Mouse (Mus musculus): ENCODE measurements around the gene Ptbp1.

Gene Ptbp1

DNA sequence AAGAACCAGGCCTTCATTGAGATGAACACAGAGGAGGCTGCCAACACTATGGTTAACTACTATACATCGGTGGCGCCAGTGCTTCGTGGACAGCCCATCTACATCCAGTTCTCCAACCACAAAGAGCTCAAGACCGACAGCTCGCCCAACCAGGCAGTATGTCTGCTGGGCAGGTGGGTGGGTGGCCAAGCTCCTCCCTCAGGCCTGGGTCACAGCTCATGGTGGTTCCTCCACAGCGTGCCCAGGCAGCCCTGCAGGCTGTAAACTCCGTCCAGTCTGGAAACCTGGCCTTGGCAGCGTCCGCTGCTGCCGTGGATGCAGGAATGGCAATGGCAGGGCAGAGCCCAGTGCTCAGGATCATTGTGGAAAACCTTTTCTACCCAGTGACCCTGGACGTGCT is 4.9 kb downstream of the Ptbp1 start:
- DNase-seq (ENCODE audit: low read depth, low spot score), result no peak

DNA sequence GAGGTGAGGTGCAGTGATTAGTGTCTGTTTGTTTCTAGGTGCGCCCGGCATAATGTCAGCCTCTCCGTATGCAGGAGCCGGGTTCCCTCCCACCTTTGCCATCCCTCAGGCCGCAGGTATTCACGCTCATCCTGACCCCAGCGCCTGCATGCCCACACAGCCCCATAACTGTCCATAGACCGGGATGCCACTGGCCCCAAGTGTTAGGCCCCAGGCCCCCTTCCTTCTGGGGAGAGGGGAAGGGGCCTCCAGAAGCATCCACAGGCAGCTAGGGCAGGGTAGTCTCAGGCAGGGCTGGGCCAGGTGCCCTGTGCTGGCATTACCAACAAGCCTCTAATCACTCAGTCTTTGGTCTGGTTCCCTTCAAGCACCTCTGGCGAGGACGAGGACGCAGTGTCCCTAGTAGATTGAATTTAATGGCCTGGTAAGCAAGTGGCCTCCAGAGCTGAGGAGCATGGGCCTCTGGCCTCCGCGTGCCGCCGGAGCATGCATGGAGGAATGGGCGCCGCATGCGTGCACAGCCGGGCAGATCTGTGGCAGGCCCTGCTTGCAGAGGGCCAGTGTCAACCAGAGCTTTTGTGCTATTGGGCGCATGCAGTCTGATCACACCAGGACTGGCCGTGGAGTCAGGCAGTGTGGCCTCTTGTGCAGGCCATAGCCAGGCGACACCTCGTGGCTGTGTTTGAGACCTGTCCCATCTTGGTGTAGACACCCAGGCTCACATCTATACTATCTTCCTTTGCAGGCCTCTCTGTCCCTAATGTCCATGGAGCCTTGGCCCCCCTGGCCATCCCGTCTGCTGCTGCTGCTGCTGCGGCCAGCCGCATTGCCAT is 6.1 kb downstream of the Ptbp1 start:
- DNase-seq (ENCODE audit: low read depth, low spot score), result no peak

DNA sequence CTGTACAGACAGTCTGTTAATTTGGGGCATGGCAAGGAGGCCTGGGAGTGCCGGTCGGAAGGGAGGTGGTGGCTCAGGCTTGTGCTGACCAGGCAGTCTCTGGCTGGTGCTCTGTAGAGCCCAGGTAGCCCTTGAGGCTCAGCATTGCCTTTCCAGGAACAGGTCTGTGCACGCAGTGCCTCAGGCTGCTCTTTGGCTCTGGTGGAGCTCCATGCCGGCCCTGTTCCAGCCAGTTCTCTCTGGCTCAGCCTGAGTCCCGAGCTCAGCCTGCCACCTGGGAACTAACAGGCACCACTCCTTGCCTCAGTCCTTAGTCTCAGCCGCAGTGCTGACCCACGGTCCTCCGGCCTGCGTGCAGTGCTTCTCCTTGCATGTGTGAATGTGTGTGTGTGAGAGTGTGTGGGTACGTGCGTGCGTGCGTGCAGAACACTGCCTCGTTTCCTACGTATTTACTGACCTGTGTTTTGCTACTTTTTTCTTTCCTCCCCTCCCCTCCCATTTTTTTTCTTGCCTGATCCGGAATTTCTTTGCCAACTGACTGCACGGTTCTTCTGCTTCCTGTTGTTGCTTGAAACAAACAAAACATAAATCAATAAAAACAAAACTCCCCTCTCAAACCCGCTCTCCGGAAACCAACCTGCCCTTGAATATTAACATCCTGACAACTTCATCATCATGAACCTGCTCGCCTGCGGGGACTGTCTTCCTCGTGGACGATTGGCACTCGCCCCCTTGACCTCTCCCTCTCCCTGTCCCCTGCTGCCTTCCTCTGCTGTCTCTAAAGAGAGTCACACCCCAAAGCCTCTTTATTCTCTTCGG is 7.2 kb downstream of the Ptbp1 start:
- DNase-seq (ENCODE audit: low read depth, low spot score), result no peak

DNA sequence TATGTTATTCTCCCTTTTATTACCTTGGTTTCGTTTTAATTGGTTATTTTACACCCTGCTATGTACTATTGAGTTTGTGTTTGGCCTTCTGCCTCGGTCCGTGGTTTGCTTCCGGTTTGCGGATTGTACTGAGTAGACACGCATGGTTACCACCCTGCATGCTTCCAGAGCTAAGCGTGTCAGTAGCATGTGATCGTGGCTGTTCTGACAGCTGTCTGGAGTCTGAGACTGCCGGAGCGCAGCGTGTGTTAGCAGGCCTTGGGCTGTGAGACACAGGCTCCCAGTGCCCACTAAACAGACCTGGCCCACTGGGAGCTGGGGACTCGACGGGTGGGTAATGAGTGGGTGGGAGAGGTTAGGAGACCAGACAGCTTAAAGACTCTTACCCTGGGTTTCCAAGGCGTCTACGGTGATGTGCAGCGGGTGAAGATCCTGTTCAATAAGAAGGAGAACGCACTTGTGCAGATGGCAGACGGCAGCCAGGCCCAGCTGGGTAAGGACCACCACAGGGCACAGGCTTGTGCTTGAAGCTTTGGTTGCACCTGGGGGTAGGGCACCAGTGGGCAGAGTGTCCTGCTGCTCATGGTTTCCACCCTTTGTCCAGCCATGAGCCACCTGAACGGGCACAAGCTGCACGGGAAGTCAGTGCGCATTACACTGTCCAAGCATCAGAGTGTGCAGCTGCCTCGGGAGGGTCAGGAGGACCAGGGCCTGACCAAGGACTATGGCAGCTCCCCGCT is 8.0 kb downstream of the Ptbp1 start:
- DNase-seq (ENCODE audit: low read depth, low spot score), result no peak

DNA sequence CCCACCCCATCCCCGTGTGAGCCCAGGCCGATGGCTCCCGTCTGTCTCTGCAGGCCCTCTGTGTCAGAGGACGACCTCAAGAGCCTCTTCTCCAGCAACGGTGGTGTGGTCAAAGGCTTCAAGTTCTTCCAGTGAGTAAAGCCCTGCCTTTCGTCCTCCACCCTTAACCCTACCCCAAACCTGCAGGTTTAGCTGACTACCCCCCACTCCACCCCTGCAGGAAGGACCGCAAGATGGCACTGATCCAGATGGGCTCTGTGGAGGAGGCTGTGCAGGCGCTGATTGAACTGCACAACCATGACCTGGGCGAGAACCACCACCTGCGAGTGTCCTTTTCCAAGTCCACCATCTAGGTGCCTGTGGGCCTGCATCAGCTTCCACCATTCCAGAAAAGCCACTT is 8.7 kb downstream of the Ptbp1 start:
- DNase-seq (ENCODE audit: low read depth, low spot score), result no peak

DNA sequence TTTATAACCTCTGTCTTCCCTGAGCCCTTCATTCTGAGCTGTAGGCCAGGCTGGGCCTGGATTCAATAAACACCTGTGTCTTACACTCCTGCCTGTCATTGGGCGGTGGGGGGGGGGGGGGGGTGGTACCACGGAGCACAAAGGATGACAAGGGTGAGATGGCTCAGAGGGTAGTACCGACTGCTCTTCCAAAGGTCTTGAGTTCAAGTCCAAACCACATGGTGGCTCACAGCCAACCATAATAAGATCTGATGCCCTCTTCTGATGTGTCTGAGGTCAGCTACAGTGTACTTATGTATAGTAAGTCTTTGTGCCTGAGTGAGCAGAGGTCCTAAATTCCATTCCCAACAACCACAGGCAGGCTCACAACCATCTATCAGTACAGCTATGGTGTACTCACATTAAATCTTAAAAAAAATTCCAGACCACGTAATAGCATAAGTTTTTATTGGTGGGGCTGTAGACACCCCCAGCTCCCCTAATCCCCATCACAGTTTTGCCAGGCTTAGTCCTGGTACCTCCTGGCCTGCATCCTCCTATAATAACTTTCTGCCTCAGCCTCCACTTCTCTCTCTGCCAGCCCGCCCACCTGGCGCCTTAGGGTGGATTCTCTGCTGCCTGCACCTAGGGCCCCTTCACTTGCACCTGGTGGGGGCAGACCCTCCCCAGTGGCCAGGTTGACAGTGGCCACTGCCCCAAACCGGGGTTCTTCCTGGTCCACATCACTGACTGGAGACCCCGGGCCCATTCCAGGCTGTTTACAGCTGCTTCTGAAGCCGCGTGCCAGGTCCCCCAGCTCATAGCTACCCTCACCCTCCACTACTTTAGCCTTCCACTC is 10.3 kb downstream of the Ptbp1 start:
- DNase-seq (ENCODE audit: low read depth, low spot score), result no peak

DNA sequence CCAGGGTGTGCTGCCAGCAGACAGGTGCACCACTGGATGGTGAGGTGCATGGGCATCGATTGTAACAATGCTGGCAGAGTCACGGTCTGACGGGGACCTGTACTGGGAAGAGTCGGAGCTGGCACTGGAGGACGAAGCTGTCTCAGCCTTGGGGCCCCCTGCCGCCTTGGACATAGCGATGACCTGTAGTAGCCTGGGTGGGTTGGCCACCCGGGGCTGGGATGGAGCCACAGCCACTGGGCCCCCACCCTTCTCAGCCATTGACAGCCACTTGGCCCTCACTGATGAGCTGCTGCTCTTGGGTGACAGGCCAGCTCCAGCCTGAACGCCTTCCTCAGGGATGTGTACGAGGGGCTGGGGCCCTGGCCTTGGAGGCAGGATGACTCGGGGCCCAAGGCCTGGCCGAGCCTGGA is 11.0 kb downstream of the Ptbp1 start:
- DNase-seq (ENCODE audit: low read depth, low spot score), result no peak

DNA sequence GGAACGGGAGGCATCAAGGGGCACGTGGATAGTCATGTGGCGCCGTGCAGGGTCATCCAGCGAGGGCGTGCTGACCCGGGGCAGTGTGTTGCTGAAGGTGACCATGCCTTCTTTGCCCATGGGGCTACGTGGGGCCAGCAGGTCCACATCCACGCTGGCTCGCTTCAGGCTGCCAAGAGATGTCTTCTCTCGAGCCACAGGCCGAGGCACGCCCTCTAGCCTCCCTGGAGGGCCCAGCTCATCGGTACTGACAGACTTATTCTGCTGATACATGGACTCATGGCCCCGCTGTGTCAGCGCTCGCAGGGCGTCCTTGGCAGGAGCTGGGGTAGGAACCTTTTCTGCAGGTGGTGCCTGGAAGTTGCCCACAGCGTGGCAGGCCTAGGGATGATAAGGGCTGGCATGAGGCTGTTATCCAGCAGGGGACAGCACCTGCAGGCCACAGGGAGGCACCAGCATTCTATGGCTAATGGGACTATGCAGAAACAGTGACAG is 11.6 kb downstream of the Ptbp1 start:
- no peak for DNase-seq (ENCODE audit: low read depth, low spot score)

DNA sequence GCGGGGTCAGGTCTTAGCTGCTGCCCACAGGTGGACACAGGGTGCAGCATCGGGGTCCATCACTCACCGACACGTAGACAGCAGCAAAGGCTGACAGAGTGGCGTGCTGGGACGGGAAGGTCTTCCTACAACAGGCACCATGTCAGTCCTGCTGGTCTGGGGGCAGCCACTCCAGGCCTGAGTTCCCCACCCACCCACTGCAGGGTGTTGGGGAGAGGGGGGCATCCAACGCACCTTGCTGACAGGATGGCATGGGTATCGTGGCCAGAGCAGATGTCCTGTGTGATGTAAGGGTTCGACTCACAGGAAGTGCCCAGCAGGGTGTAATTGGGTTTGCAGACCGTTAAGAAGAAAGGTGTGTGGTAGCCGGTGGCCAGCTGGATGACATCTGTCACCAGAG is 12.4 kb downstream of the Ptbp1 start:
- no peak for DNase-seq (ENCODE audit: low read depth, low spot score)

DNA sequence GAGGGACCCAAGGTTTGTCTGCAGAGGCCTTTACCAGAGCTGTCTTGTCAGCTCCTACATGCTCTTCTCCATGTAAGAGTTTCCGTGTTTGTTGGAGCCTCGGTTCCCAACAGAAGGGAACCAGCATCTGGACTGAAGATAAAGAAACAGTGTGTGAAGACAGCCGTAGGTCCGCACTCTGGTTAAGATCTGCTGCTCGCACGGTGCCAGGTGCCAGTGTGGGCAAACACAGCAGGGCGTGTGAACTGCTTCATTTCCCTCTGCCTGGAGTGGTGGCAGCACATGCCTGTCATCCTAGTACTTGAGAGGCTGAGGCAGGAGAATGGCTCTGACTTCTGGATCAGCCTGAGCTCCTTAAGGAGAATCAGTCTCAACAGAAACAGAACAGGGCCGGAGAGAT is 17.6 kb downstream of the Ptbp1 start:
- DNase-seq (ENCODE audit: low read depth, low spot score), result no peak

DNA sequence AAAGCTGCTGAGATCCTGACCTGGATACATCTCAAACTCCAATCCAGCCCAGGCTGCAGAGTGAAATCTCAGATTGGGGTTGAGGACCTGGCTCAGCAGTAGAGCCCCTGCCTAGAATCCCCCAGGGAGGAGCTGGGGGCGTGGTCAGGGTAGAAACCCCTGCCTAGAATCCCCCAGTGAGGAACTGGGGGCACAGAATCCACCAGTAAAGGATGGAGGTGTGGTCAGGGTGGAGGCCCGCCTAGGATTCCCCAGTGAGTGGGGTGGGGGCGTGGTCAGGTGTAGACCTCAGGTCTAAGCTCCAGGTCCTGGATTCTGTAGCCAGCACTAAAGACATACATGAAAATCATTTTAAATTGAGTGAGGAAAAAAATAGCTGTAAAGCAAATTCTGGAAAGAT is 18.6 kb downstream of the Ptbp1 start:
- DNase-seq (ENCODE audit: low read depth, low spot score), result no peak

DNA sequence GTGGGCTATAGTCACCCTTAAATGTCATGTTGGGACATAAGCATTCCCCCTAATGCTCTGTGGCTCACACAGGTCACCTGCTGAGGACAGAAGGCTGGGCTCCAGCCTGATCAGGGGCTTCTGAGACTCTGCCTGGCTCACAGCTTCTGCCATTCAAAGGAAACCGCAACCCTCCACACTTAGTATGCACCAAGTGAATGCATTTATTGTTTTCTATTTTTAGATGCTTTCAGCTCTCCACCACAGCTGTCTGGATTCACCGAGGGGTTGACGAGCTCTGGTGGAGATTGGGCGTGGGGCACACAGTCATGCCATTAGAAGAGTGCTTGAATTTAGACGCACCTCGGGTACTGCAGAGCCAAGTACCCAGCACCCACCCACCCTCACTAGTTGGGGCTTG is 19.1 kb downstream of the Ptbp1 start:
- DNase-seq (ENCODE audit: low read depth, low spot score), result no peak

DNA sequence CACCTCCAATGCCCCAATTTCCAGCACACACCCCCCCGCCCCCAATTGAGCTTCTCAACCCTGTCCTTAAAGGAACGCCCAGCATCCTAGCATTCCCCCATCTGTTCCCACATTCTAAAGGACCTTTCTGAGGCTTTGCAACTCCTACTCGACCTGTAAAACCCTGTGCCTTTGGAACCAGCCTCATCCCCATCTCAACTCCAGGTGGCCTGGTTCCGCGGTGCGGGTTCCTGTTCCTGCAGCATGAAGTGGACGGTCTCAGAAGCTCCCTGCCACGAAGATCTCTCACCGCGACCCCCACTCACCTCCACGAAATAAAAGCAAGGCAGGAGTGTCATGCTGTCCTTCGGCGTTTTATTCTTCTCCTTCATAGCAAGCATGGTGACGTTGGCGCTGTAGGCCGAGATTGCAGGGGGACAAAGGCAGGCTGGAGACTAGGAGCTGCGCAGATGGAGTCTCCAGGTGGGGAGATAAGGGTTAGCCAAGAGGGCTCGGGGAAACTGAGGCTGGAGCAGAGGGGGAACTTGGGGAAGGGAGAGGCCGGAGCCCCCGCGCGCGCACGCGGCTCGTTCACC is 19.6 kb downstream of the Ptbp1 start:
- no peak for DNase-seq (ENCODE audit: low read depth, low spot score)

DNA sequence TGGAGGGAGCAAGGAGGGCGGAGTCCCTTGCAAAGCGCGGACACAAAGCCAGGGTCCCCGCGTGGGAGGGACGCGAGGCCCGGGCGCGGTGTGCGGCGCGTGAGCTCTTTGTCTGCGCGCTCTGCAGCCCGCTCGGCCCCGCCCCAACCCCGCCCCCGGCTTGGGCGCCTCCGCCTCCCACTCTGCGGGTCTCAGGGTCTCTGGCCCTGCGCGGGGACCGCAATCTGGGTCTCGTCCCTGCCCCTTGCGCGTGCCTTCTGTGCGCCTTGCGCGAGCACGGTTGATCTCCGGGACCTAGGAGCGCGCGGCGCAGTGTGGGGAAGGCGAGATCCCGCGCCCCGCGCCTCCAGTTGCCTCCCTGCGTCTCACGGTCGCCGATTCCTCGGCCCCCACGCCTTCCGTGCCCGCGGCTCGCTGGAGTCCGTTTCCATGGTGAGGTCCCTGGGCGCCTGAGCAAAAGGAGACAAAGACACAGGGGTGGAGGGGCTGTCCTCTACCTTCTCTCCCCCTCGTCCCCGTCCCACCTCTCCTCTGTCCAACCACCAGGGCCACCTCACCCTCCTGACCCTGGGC is 20.1 kb downstream of the Ptbp1 start, which contains the start of the genes Prtn3 and Plppr3:
Prtn3 (plus strand) TSS at position 187 of the 573 bp plus-strand sequence.
Plppr3 (minus strand) TSS at position 345 of the 573 bp plus-strand sequence.
- DNase-seq (ENCODE audit: low read depth, low spot score), result peak; percentile 71

DNA sequence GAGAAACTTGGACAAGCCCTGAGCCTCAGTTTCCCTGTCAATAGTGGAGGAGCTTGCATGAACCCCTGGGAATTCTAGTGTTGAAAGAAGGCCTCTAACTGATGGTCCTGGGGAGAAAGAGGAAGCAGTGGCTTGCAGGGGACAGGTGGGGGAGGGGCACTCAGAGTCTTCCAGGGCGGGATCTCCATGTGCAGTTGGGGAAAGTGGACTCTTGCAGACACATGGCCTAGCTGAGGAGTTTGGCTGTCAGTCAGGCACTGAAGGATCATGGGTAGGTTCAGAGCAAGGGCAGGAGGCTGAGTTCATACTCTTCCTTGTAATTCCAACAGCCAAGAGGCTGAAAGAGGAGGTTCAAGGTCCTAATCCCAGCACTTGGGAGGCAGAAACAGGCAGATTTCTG is 22.9 kb downstream of the Ptbp1 start:
- DNase-seq (ENCODE audit: low read depth, low spot score), result no peak

DNA sequence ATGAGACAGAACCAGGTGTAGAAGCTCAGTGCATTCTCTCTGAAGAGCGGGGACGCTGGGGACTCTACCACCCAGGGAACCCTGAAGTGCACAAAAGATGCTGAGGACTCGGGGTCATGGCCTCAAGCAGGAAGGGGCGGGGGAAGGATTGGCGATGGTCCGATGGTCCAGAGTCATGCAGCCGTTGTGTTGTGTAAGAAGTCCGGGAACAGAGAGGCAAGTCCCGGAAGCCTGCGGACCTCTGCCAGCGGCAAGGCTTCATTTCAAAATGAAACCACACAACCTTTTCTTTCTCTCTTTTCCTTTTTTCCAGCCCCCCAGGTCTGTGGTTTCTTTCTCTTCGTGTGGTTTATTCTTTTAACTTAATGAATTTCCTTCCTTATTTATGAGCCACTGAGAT is 23.5 kb downstream of the Ptbp1 start:
- no peak for DNase-seq (ENCODE audit: low read depth, low spot score)

DNA sequence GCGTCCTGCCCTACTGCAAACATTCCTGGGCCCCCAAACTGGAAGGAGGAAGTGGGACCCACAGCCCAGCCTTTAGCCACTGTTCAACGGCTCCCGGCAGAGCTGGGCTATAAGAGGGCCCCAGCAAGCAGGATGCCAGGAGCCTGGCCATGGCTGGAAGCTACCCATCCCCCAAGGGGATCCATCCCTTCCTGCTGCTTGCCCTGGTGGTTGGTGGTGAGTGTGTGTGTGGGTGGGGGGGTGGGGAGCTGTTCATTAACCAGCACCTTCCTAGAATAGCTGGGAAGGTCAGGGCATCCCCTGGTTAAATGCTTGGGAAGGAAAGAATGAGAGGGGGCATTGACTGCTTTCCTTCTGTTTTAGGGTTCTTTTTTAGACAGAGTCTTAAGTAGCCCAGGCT is 25.3 kb downstream of the Ptbp1 start:
- no peak for DNase-seq (ENCODE audit: low read depth, low spot score)

DNA sequence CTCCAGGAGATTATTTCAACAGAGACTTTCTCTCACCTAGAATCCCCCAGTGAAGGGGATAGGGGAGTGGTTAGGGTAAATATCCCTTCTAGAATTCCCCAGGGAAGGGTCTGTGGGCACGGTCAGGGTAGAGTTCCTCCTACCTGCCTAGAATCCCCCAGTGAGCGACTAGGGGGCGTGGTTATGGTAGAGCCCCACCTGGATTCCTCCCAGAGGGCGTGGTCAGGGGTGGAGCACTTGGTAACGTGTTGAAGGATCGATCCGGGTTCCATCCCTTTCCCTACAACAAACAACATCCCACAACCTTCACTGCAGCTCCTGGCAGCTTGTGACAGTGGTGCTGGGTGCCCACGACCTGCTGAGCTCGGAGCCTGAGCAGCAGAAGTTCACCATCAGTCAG is 26.5 kb downstream of the Ptbp1 start:
- DNase-seq (ENCODE audit: low read depth, low spot score), result no peak

DNA sequence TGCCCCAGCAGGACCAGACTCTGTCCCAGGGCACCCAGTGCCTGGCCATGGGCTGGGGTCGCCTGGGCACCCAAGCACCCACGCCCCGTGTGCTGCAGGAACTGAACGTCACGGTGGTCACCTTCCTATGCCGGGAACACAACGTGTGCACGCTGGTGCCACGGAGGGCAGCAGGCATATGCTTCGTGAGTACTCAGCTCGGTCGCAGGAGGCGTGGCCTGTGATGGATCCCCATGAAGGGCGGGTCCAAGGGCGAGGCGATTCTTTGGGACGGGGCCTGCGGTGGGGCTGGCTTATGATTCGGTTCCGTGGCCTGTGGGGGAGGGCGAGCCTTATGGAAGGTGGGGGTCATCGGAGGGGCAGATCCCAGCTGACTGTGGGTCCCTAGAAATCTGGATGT is 27.8 kb downstream of the Ptbp1 start:
- DNase-seq (ENCODE audit: low read depth, low spot score), result no peak

All from brain, embryonic 18.5 days (tissue).